Mouse (Mus musculus): ENCODE results near the gene Itgbl1. TPM values are rescaled to one million over a fixed set of nuclear protein-coding genes. Genes with fewer than 3 reads are reported as not detected.

Itgbl1 gene
- total RNA-seq, 2 experiments from 2014 or later, result not detected

- no peak for ATAC-seq (replicated peaks; ENCODE audit: low FRiP score, poor library complexity, severe bottlenecking)
These were observed 268.1 kb downstream of the Itgbl1 start for GRCm38 (mm10) chr14:123927903-123928302.

- no peak for ATAC-seq (replicated peaks; ENCODE audit: low FRiP score, poor library complexity, severe bottlenecking)
These were observed 306.8 kb downstream of the Itgbl1 start for GRCm38 (mm10) chr14:123966531-123966930.

DNA sequence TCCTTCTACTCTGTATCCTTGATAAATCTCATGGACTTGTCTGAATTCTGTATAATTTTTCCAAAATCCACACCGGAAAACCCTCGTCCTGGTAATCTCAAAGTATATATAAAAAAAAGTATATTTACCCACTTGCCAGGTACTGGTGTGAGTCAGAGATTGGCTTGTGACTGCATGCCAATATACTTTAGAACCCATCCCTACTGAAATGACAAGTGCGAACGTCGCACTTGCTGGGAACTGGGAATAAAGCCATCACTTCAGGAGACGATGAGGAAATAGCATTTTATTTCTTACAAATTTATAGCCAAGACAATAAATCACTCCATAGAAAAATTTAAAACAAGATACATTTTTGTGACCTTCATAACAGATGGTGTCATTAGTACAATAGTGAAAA lies 308.2 kb downstream of the Itgbl1 start:
- no peak for ATAC-seq (replicated peaks; ENCODE audit: low FRiP score, poor library complexity, severe bottlenecking)

DNA sequence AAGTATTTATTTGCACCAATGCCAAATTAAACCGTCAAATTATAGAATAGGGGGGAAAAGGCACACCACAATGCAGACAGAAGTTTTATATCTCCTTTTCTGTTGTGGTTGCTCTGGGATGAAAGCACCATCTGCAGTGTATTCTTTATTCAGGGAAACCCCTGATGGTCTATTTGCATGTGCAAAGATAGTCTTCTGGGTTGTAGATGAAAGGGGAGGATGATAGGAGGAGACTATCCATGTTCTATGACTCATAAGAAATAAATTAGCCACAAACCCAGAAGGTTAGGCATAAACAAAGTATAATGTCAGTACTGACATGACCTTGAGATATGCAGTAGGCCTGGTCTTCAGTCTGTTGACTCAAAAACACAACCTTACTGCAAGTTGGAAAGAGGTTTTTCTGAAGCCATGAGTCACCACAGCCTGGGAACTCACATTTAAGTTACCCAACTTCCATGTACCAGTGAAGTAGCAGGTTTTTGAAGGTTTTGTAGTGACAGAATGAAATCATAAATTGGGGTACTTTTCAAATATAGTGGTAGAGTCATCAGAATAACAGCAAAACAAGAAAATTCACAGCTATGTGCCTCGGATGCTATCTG lies 330.9 kb downstream of the Itgbl1 start:
- no peak for ATAC-seq (replicated peaks; ENCODE audit: low FRiP score, poor library complexity, severe bottlenecking)

Other genes with a start within 250 kb of the Itgbl1 start
- gene Nalcn, start 32.8 kb upstream of the Itgbl1 start, total RNA-seq (2015; ENCODE audit: low replicate concordance), result not detected in 2 replicates
- gene Nalcn, start 32.8 kb upstream of the Itgbl1 start, total RNA-seq (2017; ENCODE audit: low replicate concordance), result 0.60 TPM in 1 of 2 replicates, not detected in the other

All from erythroblast, adult 5-6 weeks (primary cell).